Mouse (Mus musculus) ES-Bruce4 (cell line): ENCODE data around the gene Olfr1466. TPM values are rescaled to one million over a fixed set of nuclear protein-coding genes. Genes with fewer than 3 reads are reported as not detected.

Experiments used
- H3K27ac ChIP-seq: 2 replicates; pipeline ENCODE4 v1.5.1; 2012; ENCODE audit warnings: low read length, inconsistent platforms; ENCODE audit not compliant: insufficient read depth
- H3K27me3 ChIP-seq: 2 replicates; pipeline ENCODE4 v1.6.1; 2012; ENCODE audit warnings: mild to moderate bottlenecking, low read length, inconsistent platforms; ENCODE audit not compliant: control insufficient read depth, poor library complexity, insufficient read depth, severe bottlenecking
- H3K36me3 ChIP-seq: 2 replicates; pipeline ENCODE4 v1.6.1; 2012; ENCODE audit warnings: inconsistent platforms, mild to moderate bottlenecking, low read length, moderate library complexity; ENCODE audit not compliant: control insufficient read depth, poor library complexity, insufficient read depth, severe bottlenecking
- H3K4me1 ChIP-seq: one replicate; pipeline ENCODE4 v1.8.1; 2011; ENCODE audit warnings: low read length; ENCODE audit not compliant: control insufficient read depth, insufficient read depth
- H3K4me3 ChIP-seq: 2 replicates; pipeline ENCODE4 v1.5.1; 2011; ENCODE audit warnings: low read depth, mild to moderate bottlenecking, low read length
- H3K9ac ChIP-seq: 2 replicates; pipeline ENCODE4 v1.6.1; 2012; ENCODE audit warnings: low read depth, mild to moderate bottlenecking, inconsistent platforms; ENCODE audit not compliant: poor library complexity, severe bottlenecking
- H3K9me3 ChIP-seq: replicated peaks from 2 replicates; pipeline ENCODE4 v1.6.1; 2012; ENCODE audit warnings: mild to moderate bottlenecking, low read length, inconsistent platforms; ENCODE audit not compliant: control insufficient read depth, poor library complexity, insufficient read depth, severe bottlenecking
- CTCF ChIP-seq: IDR thresholded peaks from one replicate; pipeline ENCODE4 v1.8.1; 2011; ENCODE audit warnings: low read depth, low read length
- EP300 ChIP-seq: IDR thresholded peaks from 2 replicates; pipeline ENCODE4 v1.6.1; 2011; ENCODE audit warnings: low read depth, low read length; ENCODE audit not compliant: insufficient read depth
- POLR2A ChIP-seq: IDR thresholded peaks from one replicate; pipeline ENCODE4 v1.8.1; 2011; ENCODE audit warnings: low read length; ENCODE audit not compliant: insufficient read depth
- polyA plus RNA-seq: library from polyadenylated mRNA; stranded (reverse); fragments of >200 nt; gene quantifications from 2 replicates; pipeline ENCODE4 v1.2.4, GENCODE M21; 2011; ENCODE audit warnings: low read depth; ENCODE audit not compliant: missing spikeins, insufficient read depth, insufficient read length

Olfr1466 gene
- polyA plus RNA-seq = not detected in 2 replicates

DNA sequence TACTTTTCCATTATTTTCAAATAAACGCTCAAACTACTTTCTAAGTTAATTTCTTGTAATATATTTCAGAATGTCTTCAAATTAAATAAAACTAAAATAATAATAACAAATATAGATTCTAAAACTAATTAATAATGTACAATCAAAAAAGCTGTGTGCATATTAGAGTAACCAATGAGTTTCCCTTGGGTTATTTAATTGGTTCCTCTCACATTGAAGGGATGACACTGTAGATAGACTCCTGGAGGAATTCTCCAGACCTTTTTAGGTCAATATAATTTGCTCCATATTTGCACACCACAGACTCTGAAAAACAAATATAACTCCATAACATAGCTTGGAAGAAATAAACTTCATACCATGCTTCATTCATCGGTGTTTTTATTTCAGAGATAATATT is at the start of gene Olfr1466:
TSS of gene Olfr1466 (plus strand) at position 301 of the 400 bp plus-strand sequence.
- Histone ChIP-seq H3K9me3 (no peaks in the 10 kb centered on the region), H3K27me3 (no peaks in the 10 kb centered on the region), H3K36me3 (no peaks in the 10 kb centered on the region), H3K4me1 (no peaks in the 10 kb centered on the region), H3K9ac (no peak within 1 kb of the TSS), H3K4me3 (no peak within 1 kb of the TSS), H3K27ac (no peak within 1 kb of the TSS)
- TF ChIP-seq CTCF (no peak), EP300 (no peak), POLR2A (no peak)

DNA sequence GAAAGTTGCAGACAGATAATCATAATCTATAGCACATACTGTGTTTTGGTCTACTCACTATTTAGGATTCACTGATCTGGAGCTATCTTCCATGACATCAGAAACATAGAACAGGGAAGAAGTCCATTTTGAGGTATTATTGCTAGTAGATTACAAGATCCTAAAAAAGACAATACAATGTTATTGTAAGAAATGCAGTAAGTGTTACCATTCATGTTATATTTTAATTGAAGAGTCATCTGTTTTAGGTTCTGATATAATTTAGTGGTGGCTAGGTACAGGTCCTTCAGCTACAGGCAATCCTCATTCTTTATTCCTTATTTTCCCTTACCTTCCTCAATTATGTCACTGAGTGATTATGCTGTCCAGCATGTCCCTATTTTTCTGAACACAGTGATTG is 23.2 kb upstream of the Olfr1466 start, which contains the start of gene Olfr1465:
TSS of gene Olfr1465 (minus strand) at position 101 of the 400 bp plus-strand sequence.
- TF ChIP-seq CTCF = no peak
- no peak for TF ChIP-seq EP300
- no peak for TF ChIP-seq POLR2A
- H3K9me3 ChIP-seq = no peaks in the 10 kb centered on the region
- no peaks in the 10 kb centered on the region for H3K27me3 ChIP-seq
- no peaks in the 10 kb centered on the region for H3K4me1 ChIP-seq
- H3K27ac ChIP-seq = no peak within 1 kb of the TSS
- H3K9ac ChIP-seq = no peak within 1 kb of the TSS
- H3K4me3 ChIP-seq = no peak within 1 kb of the TSS
- no peaks in the 10 kb centered on the region for H3K36me3 ChIP-seq

DNA sequence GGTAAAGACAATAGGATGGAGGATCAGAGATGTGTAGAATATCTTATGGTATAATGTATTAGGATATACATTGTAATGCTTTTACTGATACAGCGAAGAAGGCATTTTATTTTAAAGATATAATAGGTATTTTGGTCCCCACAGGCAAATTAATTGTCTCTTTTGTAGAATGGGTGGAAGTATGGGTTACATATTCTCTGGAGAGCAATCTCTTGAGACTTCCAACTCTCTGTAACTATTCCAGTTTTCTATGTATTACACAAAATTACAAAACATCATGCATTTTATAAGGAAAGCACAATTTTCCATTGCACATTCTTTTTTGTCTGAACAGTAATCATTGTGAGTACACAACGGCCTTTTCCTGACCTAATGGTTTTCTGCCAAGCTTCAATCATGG is 23.3 kb downstream of the Olfr1466 start, which contains the start of gene Olfr1467:
TSS of gene Olfr1467 (plus strand) at position 301 of the 400 bp plus-strand sequence.
- H3K9me3 ChIP-seq = peaks cover 8% of the 10 kb centered on the region
- H3K27ac ChIP-seq = no peak within 1 kb of the TSS
- no peaks in the 10 kb centered on the region for H3K4me1 ChIP-seq
- H3K9ac ChIP-seq = no peak within 1 kb of the TSS
- TF ChIP-seq POLR2A (no peak), CTCF (no peak), EP300 (no peak)
- H3K4me3 ChIP-seq = no peak within 1 kb of the TSS
- H3K27me3 ChIP-seq = no peaks in the 10 kb centered on the region
- no peaks in the 10 kb centered on the region for H3K36me3 ChIP-seq

Other genes starting within 250 kb of the Olfr1466 start
- not detected in 2 replicates for gene Olfr1457, start 241.0 kb upstream of the Olfr1466 start, polyA plus RNA-seq
- not detected in 2 replicates for gene Olfr1458, start 232.1 kb upstream of the Olfr1466 start, polyA plus RNA-seq
- 0.09 and 0.12 TPM in 2 replicates for gene Olfr1459, start 189.3 kb upstream of the Olfr1466 start, polyA plus RNA-seq
- not detected in 2 replicates for gene Olfr1461, start 175.9 kb upstream of the Olfr1466 start, polyA plus RNA-seq
- not detected in 2 replicates for gene Olfr1462, start 153.1 kb upstream of the Olfr1466 start, polyA plus RNA-seq
- not detected in 2 replicates for gene Olfr1463, start 107.5 kb upstream of the Olfr1466 start, polyA plus RNA-seq
- gene Olfr1465, start 23.3 kb upstream of the Olfr1466 start, polyA plus RNA-seq = not detected in 2 replicates
- gene Olfr1467, start 23.4 kb downstream of the Olfr1466 start, polyA plus RNA-seq = not detected in 2 replicates
- gene Olfr1469, start 69.0 kb downstream of the Olfr1466 start, polyA plus RNA-seq = not detected in 2 replicates
- not detected in 2 replicates for gene Olfr1471, start 104.5 kb downstream of the Olfr1466 start, polyA plus RNA-seq
- not detected in 2 replicates for gene Olfr1472, start 117.2 kb downstream of the Olfr1466 start, polyA plus RNA-seq
- gene Olfr1474, start 130.7 kb downstream of the Olfr1466 start, polyA plus RNA-seq = not detected in 2 replicates
- gene Olfr1475, start 141.3 kb downstream of the Olfr1466 start, polyA plus RNA-seq = not detected in 2 replicates
- gene Olfr1477, start 161.7 kb downstream of the Olfr1466 start, polyA plus RNA-seq = not detected in 2 replicates
- not detected in 2 replicates for gene Olfr1480, start 189.1 kb downstream of the Olfr1466 start, polyA plus RNA-seq
- gene Olfr1484, start 244.6 kb downstream of the Olfr1466 start, polyA plus RNA-seq = not detected in 2 replicates